Mouse (Mus musculus) mesoderm, embryonic 11.5 days (tissue): ENCODE data around the gene Mt3.
A peak's percentile ranks its signal among the peaks of the same experiment; 100 is the strongest.
"Not testable (repeated sequence)": the region's sequence is repeated elsewhere in the genome, so short reads cannot be mapped to it uniquely, and the experiment has no call there.

Experiments
- DNase-seq: peaks from one replicate; pipeline ENCODE4 v3.0.0-alpha.2; 2012; ENCODE audit warnings: low read depth, low spot score

The Mt3 gene

DNA sequence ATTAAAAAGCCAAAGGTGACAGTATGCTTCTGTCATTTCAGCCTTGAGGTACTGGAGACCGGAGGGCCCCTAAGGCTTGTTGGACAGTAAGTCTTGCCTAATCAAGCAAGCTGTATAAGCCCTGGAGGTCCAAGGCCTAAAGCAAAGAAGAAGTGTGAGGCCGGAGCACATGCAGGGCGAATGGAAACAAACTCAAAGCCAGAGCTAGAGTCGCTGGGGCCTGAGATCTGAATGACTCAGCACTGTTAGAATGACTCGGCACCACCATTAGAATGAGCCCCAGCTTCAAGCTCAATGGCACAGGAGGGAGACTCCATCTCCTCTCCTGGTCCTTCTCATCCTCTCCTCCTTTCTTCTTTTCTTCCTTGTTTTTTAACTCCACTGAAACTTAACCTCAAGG is 1.5 kb upstream of the Mt3 start:
- no peak for DNase-seq

GRCm38 (mm10) chr8:94153451-94153850 is 1.0 kb downstream of the Mt3 start:
- DNase-seq = no peak

GRCm38 (mm10) chr8:94154537-94154936 is 2.1 kb downstream of the Mt3 start:
- DNase-seq = no peak

DNA sequence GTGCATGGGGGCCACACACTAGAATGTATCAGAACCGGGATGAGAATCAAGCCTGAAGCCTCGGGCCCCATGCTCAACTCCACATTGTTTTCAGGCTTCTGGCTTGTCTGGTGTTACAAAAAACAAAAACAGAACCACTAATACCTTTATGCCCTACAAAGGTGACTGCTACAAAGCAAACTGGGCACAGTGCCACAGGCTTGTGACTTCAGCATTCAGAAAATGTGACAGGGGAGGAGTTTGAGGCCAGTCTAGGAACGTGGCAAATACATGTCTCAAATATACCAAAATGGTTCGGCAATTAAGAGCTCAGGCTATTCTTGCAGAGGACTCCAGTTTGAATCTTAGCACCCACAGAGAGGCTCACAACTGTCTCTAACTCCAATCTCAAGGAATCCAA is 3.7 kb downstream of the Mt3 start:
- no peak for DNase-seq

- DNase-seq = not testable (repeated sequence)
Observed at GRCm38 (mm10) chr8:94165772-94166171, 13.4 kb downstream of the Mt3 start.

DNA sequence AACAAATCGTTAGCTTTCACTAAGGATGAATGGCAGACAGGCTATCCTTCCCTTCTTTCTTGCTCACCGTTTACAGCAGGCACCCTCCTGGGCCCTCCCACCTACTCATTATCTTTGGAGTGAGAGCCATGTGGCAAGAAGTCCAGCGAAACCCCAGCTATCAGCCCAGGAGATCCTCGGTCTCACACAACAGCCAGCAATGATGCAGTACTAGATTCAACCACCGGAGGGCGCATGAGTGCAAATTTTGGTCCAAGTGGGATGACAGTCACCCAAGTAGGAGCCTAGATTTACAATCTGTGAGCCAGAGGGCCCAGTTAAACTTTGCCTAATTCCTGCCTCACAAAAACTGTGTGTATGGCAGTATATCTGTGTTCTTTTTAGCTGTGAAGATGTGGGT is 14.8 kb downstream of the Mt3 start:
- DNase-seq = peak; percentile 84

- DNase-seq = no peak
Observed at GRCm38 (mm10) chr8:94169547-94169946, 17.1 kb downstream of the Mt3 start.

GRCm38 (mm10) chr8:94171321-94171755 is 18.9 kb downstream of the Mt3 start:
- no peak for DNase-seq

GRCm38 (mm10) chr8:94172075-94172808 is 19.8 kb downstream of the Mt3 start, which contains the start of gene Mt2:
Gene Mt2 (plus strand): TSS chr8:94172664.
- DNase-seq = peak; percentile 50

GRCm38 (mm10) chr8:94172809-94173732 is 20.7 kb downstream of the Mt3 start:
- DNase-seq = peak; percentile 39

- no peak for DNase-seq
Observed at GRCm38 (mm10) chr8:94173848-94174403, 21.5 kb downstream of the Mt3 start.

DNA sequence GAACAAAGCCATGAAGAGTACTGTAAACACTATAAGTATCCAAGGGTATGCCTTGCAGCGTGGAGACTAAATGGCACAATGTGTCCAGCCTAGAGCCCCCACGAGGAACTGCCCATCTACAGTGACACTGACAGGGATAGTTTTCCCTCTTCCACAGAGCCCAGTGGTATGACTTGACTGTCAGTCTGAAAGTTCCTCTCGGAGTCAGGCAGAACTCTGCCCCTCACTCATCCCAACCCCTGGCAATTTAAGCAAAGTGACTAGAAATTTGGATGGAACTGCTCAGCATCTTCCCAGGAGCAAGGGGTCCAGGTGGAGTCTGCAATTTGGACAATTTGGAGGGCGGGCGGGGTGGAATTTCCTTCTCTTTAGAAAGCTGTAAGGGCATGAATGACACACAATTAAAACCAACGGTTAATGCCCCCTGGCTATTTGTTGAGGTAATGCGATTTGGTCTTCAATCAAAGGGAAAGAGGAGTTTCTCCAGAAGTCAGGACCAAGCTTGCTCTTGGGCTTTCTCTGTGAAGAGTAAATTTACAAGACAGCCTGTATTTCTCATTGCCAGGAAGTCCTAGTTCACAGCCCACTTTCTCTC is 22.3 kb downstream of the Mt3 start:
- no peak for DNase-seq

- DNase-seq = no peak
Observed at GRCm38 (mm10) chr8:94177716-94178390, 25.4 kb downstream of the Mt3 start.

- peak; percentile 78 for DNase-seq
Observed at GRCm38 (mm10) chr8:94178857-94179712, 26.7 kb downstream of the Mt3 start, which contains the start of gene Mt1. Gene Mt1 (plus strand): TSS chr8:94179082.

- no peak for DNase-seq
Observed at GRCm38 (mm10) chr8:94179713-94180560, 27.5 kb downstream of the Mt3 start.

DNA sequence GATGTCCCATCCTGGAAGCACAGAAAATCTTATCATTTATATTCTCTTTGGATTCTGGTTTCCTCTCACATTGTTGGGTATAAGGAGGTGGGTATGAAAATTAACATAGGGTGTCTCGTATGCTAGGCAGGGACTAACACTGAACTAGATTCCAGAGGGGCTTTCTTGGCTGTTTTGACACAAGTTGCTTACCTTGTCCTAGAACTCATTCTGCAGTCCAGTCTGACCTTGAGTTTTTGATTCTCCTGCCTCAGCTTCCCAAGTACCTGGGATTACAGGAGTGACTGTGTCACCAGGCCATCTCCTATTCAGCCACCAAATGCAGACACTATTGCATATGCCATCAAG is 28.1 kb downstream of the Mt3 start:
- DNase-seq = no peak

DNA sequence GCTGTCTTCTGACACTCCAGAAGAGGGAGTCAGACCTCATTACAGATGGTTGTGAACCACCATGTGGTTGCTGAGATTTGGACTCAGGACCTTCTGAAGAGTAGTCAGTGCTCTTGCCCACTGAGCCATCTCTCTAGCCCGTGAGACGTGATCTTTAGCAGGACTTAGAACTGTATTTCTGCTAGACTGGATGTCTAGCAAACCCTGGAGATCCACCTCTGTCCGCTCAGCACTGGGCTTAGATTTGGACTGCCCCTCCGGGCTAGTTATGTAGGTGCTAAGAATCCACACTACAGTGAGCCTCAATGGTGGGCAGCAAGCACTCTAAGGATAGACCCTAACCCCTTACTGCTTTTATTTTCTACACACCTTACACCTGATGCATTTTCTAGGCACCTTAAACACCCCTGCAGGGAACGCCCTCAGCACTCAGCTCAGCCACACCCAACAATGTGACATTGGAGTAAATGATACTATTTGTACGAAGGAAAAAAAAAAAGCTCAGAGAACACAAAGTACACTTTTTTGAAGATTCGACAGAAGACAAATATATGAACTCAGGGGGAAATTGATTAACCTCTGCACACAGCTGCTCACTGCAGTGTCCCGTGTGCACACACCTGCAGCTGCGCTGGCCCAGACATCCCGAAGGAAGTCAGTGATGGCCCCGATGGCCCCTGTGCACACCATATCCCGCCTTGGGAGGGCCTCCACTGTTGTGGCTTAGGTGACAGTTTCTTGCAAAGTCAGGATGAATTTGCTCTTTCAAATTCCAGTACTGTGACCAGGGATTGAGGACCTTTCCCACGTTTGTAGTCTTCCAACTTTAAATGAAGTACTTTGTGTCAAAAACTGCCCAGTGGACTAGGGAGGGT is 29.9 kb downstream of the Mt3 start:
- no peak for DNase-seq

DNA sequence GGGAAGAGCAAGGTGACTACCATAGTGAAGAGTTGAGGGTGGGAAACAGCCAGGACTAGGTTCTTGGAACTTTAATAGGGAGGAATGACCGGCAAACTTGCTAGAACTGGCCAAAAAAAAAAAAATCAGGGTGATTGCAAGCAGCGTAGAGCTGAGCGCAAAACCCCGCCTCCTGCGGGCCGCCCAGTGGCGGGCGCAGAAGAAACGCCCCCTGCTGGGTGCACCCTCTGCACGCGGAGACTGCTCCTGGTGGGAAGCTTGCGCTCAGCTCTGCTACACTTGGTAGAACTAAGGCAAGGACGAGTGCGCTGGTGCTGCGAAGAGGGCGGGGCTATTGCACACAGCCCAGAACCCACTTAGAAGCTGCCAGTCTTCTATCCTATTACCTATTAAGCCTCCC is 30.7 kb downstream of the Mt3 start:
- peak; percentile 78 for DNase-seq
